Mouse (Mus musculus) forebrain, embryonic 11.5 days (tissue): ENCODE data around the gene Ano8. TPM values are rescaled to one million over a fixed set of nuclear protein-coding genes. Genes with fewer than 3 reads are reported as not detected.

ENCODE experiments used
- ATAC-seq: fragments of 200-750 bp; cut with Nextera tagmentation; replicated peaks from 2 replicates; pipeline ENCODE4 v1.8.0; 2017; ENCODE audit warnings: moderate TSS enrichment; ENCODE audit not compliant: low FRiP score
- DNase-seq: peaks from one replicate; pipeline ENCODE4 v3.0.0-alpha.2; 2017; ENCODE audit warnings: low spot score
- H3K27ac ChIP-seq: fragments of 300-500 bp; sonication (generic); 2 replicates; pipeline ENCODE4 v1.5.1; 2014; ENCODE audit warnings: low read depth, low read length
- H3K27me3 ChIP-seq: fragments of 300-500 bp; sonication (generic); 2 replicates; pipeline ENCODE4 v1.6.1; 2014; ENCODE audit warnings: mild to moderate bottlenecking, low read length, mixed read lengths; ENCODE audit not compliant: control insufficient read depth, insufficient read depth
- H3K36me3 ChIP-seq: fragments of 300-500 bp; sonication (generic); 2 replicates; pipeline ENCODE4 v1.6.1; 2014; ENCODE audit warnings: mild to moderate bottlenecking, low read length, moderate library complexity, mixed read lengths; ENCODE audit not compliant: control insufficient read depth, insufficient read depth
- H3K4me1 ChIP-seq: fragments of 300-500 bp; sonication (generic); replicated peaks from 2 replicates; pipeline ENCODE4 v1.6.1; 2014; ENCODE audit warnings: low read length, mixed read lengths; ENCODE audit not compliant: control insufficient read depth, insufficient read depth
- H3K4me2 ChIP-seq: fragments of 300-500 bp; sonication (generic); 2 replicates; pipeline ENCODE4 v1.6.1; 2014; ENCODE audit warnings: low read depth, mild to moderate bottlenecking, low read length, moderate library complexity, mixed read lengths; ENCODE audit not compliant: severe bottlenecking
- H3K4me3 ChIP-seq: fragments of 300-500 bp; sonication (generic); 2 replicates; pipeline ENCODE4 v1.5.1; 2014; ENCODE audit warnings: low read depth, low read length
- H3K9ac ChIP-seq: fragments of 300-500 bp; sonication (generic); 2 replicates; pipeline ENCODE4 v1.6.1; 2014; ENCODE audit warnings: low read length
- H3K9me3 ChIP-seq: fragments of 300-500 bp; sonication (generic); 2 replicates; pipeline ENCODE4 v1.6.1; 2016; ENCODE audit warnings: low read length, mixed read lengths; ENCODE audit not compliant: control insufficient read depth
- WGBS: fragments of 180-500 bp; shearing (Covaris S2); extraction: QIAGEN DNeasy Blood & Tissue Kit; methylation state at CpG from one replicate; pipeline ENCODE4 v1.1.7; 2014; 5-methylcytosine and 5-hydroxymethylcytosine counted together
- polyA plus RNA-seq: library from polyadenylated mRNA; unstranded; fragments of >200 nt; fragmentation: Nextera tagmentation; extraction: Ambion mirVana; gene quantifications from 2 replicates; pipeline ENCODE4 v1.2.1, GENCODE M21; 2014

The Ano8 gene
- polyA plus RNA-seq, 1 experiment from 2014 or later, result 5.7 TPM

DNA sequence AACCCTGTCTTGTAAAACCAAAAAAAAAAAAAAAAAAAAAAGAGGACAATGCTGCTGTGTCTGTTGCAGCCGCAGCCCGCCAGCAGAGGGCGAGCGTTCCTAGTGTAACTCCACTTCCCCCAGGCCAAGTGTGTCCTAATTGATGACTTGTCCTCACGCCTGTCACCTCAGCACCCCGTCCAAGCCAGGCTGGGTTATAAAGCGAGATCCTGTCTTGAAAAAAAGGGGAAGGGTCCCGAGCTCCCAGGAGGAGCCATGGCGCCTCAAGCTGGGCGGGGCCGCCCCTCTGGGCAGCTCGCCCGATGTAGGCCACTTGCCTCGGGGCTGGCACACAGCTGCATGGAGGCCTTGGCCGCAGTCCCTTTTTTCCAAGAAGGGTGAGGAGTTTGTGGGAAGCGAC, 9.3 kb upstream of the Ano8 start:
- Histone ChIP-seq H3K4me1 (peaks cover 6% of the 10 kb centered on the region; the same call in 1 of the 2 replicates), H3K27me3 (no peaks in the 10 kb centered on the region), H3K4me2 (no peak overlapping the region), H3K4me3 (no peak overlapping the region), H3K36me3 (peaks cover 2% of the 10 kb centered on the region; the same call in 1 of the 2 replicates), H3K9me3 (no peaks in the 10 kb centered on the region), H3K9ac (no peak overlapping the region), H3K27ac (no peak overlapping the region)
- 31% methylated on average over 16 of the region's 16 CpGs for WGBS
- DNase-seq, result peak; percentile 90
- ATAC-seq, result peak; percentile 57

DNA sequence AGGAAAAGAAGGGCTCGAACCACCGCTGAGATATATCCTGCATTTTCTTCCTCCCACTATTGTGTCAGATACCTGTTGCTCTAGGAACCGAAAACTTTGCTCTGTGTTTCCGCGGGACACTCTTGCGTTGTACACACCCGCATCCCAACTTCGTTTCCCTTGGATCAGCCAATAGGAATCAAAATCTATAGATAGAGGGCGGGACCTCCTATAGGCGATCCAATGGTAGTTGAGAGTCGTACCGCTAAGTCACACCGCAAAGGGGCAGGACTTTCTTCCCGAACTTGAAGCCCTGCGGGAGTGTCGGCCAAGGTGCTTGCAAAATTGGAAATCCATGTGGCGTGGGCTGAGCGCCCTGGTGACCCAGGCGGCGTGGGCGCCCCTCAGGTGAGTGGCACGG, 2.7 kb upstream of the Ano8 start:
- peak; percentile 84 for ATAC-seq
- under 1% methylated on average over 22 of the region's 22 CpGs for WGBS
- Histone ChIP-seq H3K27me3 (no peaks in the 10 kb centered on the region), H3K4me3 (peak overlapping the region; percentile 83), H3K4me2 (peak overlapping the region; percentile 100), H3K4me1 (peaks cover 14% of the 10 kb centered on the region), H3K9ac (peak overlapping the region; percentile 76), H3K27ac (peak overlapping the region; percentile 86; the same call in 1 of the 2 replicates), H3K9me3 (no peaks in the 10 kb centered on the region), H3K36me3 (peaks cover 2% of the 10 kb centered on the region; the same call in 1 of the 2 replicates)
- DNase-seq, result peak; percentile 92

DNA sequence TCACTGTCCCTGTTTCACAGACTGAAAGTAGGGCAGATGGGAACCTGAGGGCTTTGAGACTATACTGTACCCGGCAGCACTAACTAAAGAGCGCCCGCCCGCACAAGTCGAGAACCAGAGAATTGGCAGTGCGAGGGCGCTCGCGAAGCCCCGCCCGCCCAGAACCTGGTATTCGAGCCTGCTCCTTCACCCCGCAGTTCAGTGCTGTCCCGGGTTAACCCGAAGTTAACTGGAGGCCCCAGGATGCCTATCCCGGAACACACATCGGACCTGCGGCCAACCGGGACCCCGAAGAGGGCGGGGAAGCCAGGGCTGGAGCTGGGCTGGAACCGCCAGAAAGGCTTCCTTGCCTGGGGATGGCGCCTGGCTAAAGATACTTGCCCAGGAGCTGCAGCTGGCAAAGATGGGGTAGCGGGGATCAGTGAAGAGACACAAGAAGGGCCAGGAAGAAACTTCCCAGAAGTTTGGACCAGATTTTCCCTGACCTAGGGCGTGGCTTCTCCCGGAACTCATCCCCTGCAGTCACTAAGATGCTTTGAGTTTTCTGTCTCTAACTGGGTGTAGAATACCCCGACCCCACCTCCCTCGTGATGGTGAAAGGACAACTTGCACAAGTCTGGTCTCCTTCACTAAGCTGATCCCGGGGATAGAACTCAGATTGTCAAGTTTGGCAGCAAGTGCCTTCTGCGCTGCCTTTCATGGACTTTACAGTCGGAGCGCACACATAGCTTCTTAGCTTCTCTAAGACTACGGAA, 2.1 kb upstream of the Ano8 start, which contains the start of gene Gtpbp3:
Gtpbp3 (plus strand) TSS at position 413 of the 755 bp plus-strand sequence.
- H3K36me3 ChIP-seq, result peaks cover 2% of the 10 kb centered on the region; the same call in 1 of the 2 replicates
- under 1% methylated on average over 33 of the region's 33 CpGs for WGBS

DNA sequence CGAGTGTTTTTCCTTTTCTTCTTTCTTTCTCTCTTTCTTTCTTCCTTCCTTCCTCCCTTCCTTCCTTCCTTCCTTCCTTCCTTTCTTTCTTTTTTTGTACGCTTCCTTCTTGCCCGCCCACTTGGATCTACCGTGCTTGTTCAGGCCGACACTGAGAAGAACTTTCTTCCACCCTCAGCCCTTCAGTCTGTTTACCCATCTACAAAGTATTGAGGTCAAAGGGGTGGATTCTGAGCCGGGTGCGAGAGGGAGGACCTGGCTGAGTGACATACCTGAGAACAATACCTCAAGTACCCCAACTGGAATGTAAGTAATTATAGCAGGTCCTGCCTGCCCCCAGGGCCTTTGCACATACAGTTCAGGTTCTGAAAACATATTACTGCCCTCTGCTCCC, 370 bp upstream of the Ano8 start:
- DNase-seq, result no peak
- Histone ChIP-seq H3K9ac (peak overlapping the region; percentile 37), H3K36me3 (no peaks in the 10 kb centered on the region; the same call in 1 of the 2 replicates), H3K4me2 (peak overlapping the region; percentile 26; the same call in 1 of the 2 replicates), H3K4me1 (peaks cover 14% of the 10 kb centered on the region), H3K27me3 (no peaks in the 10 kb centered on the region), H3K9me3 (no peaks in the 10 kb centered on the region), H3K4me3 (peak overlapping the region; percentile 92), H3K27ac (no peak overlapping the region)
- WGBS, result 21% methylated on average over 7 of the region's 7 CpGs
- no peak for ATAC-seq

More for the DNA sequence above, 2.1 kb upstream of the Ano8 start, which contains the start of gene Gtpbp3:
- Histone ChIP-seq H3K4me3 (peak within 1 kb of the TSS; percentile 83), H3K9ac (peak within 1 kb of the TSS; percentile 76), H3K9me3 (no peaks in the 10 kb centered on the region), H3K4me2 (peak within 1 kb of the TSS; percentile 100), H3K27ac (peak within 1 kb of the TSS; percentile 86), H3K4me1 (peaks cover 14% of the 10 kb centered on the region), H3K27me3 (no peaks in the 10 kb centered on the region)
- DNase-seq (peak; percentile 88), ATAC-seq (peak; percentile 31)

DNA sequence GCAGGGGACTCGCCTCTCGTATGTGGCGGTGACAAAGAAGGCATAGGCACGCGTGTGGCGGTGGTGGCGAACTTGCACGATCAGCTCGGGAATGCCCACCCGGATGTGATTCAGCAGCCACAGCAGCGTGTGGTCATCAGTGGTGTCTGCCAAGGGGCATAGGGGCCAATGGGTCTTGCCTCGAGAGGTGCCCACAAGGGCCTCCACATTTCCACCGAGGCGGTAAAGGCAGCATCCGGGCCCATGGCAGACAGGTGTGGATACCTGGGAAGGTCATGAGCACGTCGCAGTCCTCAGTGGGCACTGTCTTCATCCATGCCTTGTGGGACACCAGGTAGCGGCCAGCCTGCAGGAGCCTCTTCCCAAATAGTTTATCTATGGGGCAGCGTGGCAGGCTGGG, 1.0 kb downstream of the Ano8 start:
- H3K27ac ChIP-seq, result no peak overlapping the region
- ATAC-seq (no peak), DNase-seq (no peak)
- 92% methylated on average over 19 of the region's 19 CpGs for WGBS
- peaks cover 14% of the 10 kb centered on the region for H3K4me1 ChIP-seq
- peak overlapping the region; percentile 98 for H3K9ac ChIP-seq
- no peaks in the 10 kb centered on the region for H3K9me3 ChIP-seq
- peak overlapping the region; percentile 92 for H3K4me3 ChIP-seq
- H3K27me3 ChIP-seq, result no peaks in the 10 kb centered on the region
- H3K36me3 ChIP-seq, result no peaks in the 10 kb centered on the region; the same call in none of the 2 replicates
- H3K4me2 ChIP-seq, result peak overlapping the region; percentile 68

DNA sequence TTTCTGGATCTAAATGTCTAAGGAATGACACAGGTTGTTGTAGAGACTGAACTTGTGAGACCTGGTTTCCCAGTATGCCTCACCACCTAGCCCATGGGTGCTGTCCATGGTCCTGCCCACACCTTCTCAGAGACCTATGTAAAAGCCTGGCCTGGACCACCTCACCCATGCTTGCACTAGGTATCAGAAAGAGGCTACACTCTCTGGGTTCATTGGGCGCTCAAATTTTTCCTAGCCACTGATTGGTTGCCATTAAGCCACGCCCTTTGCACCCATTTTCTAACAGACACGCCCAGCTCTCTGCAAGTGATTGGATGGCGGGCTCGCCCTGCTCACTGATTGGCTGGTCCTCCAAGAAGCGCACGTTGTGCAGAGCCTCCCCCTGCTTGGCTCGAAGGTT, 1.8 kb downstream of the Ano8 start:
- peaks cover 6% of the 10 kb centered on the region for H3K4me1 ChIP-seq
- H3K27ac ChIP-seq, result no peak overlapping the region
- H3K4me2 ChIP-seq, result no peak overlapping the region
- no peaks in the 10 kb centered on the region for H3K27me3 ChIP-seq
- DNase-seq (peak; percentile 64), ATAC-seq (no peak)
- H3K9ac ChIP-seq, result no peak overlapping the region
- WGBS, result 49% methylated on average over 8 of the region's 8 CpGs
- H3K4me3 ChIP-seq, result no peak overlapping the region
- no peaks in the 10 kb centered on the region for H3K9me3 ChIP-seq
- no peaks in the 10 kb centered on the region; the same call in none of the 2 replicates for H3K36me3 ChIP-seq

DNA sequence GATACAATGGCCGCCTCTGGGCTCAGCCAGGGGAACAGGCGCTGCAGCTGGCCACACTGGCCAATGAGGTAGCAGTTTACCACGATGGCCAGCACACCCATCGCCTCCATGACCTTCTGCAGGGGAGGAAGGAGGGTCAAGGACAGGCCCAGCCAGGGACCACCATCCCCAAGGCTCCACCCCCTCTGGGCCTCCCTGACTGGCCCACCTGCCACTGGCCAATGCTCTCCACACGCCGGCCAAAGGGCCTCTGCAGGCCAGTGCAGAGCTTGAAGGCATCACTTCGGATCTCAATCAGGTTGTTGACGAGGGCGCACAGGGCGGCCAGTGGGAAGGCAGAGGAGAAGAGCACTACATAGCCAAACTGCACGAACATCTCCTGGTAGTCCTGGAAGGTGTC, 6.8 kb downstream of the Ano8 start:
- no peaks in the 10 kb centered on the region for H3K27me3 ChIP-seq
- H3K36me3 ChIP-seq, result no peaks in the 10 kb centered on the region; the same call in none of the 2 replicates
- no peak overlapping the region for H3K9ac ChIP-seq
- H3K4me1 ChIP-seq, result peaks cover 4% of the 10 kb centered on the region
- no peak overlapping the region for H3K4me2 ChIP-seq
- H3K4me3 ChIP-seq, result no peak overlapping the region
- no peak for ATAC-seq
- DNase-seq, result no peak
- no peak overlapping the region for H3K27ac ChIP-seq
- no peaks in the 10 kb centered on the region for H3K9me3 ChIP-seq
- WGBS, result 93% methylated on average over 11 of the region's 11 CpGs

DNA sequence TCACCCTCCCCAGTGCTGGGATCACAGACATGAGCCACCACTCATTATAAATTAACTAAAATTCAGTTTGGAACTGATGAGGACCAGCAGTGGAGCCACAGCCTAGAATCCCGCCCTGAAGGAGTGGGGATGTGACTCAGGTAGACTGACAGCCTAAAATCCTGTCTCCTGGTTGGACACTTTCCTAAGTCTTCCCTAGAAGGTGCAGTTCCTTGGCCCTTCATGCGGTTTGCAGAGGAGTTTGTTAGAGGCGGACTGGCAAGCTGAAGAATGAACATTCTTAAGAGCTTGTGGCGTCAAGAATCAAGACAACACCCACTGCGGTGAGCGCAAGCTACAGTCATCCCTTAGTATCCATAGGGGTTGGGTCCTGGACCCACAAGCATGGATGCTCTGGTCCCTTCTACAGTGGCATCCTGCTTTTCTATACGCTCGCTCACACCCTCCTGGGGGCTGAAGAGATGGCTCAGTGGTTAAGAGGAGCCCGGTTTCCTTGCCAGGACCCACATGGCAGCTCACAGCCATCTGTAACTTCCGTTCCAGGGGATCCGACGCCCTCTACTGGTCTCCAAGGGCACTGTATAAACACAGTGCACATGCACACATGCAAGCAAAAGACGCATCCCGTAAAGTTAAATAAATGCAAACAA, 8.4 kb downstream of the Ano8 start:
- ATAC-seq (no peak), DNase-seq (peak; percentile 68)
- Histone ChIP-seq H3K27ac (no peak overlapping the region), H3K4me3 (peak overlapping the region; percentile 51), H3K36me3 (no peaks in the 10 kb centered on the region; the same call in none of the 2 replicates), H3K4me1 (peaks cover 4% of the 10 kb centered on the region), H3K27me3 (no peaks in the 10 kb centered on the region), H3K9me3 (no peaks in the 10 kb centered on the region), H3K9ac (peak overlapping the region; percentile 70), H3K4me2 (peak overlapping the region; percentile 86)
- 42% methylated on average over 14 of the region's 14 CpGs for WGBS
